Mouse (Mus musculus): ENCODE results near the gene Fastkd1. TPM values are rescaled to one million over a fixed set of nuclear protein-coding genes. Genes with fewer than 3 reads are reported as not detected.

Gene Fastkd1
- polyA plus RNA-seq (2012; rRNA removed; ENCODE audit: low replicate concordance) = 0.82 and 2.1 TPM in 2 replicates

GRCm38 (mm10) chr2:69712981-69713625, at the start of gene Fastkd1:
Fastkd1 (minus strand) TSS chr2:69713516.

GRCm38 (mm10) chr2:69722273-69722649, 8.9 kb upstream of the Fastkd1 start, which contains the start of gene Ppig:
Ppig (plus strand) TSS chr2:69722545.

DNA sequence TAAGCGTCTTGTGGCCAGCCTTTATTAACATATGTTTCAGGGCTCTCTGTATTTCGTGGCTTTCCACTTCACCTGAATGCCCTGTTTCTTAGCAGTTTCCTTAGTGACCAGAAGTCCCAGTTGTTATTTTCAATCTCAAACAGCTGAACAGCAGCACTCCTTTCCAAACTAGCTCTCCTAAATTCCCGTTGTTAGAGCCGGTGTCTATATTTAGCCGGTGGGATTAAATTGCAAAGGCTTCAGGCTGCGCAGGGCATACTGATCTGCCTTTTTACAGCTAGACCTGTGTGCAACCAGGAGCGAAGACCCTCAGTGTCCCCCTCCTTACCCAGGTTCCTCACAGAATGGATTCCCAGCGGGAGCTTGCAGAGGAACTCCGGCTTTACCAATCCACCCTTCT, 43.5 kb downstream of the Fastkd1 start, which contains the start of gene Klhl41:
TSS of gene Klhl41 (plus strand) at position 268 of the 400 bp plus-strand sequence.

GRCm38 (mm10) chr2:69646726-69647490, 66.4 kb downstream of the Fastkd1 start, which contains the start of gene Bbs5:
Bbs5 (plus strand) TSS chr2:69647171.

Other genes with a start within 250 kb of the Fastkd1 start
- gene Lrp2, start 127.5 kb downstream of the Fastkd1 start, polyA plus RNA-seq (2012; rRNA removed; ENCODE audit: low replicate concordance) = 0.02 and 0.09 TPM in 2 replicates
- gene Bbs5, start 66.3 kb downstream of the Fastkd1 start, polyA plus RNA-seq (2012; rRNA removed; ENCODE audit: low replicate concordance) = 0.44 TPM in 1 of 2 replicates, not detected in the other
- not detected in 2 replicates for gene Klhl41, start 43.4 kb downstream of the Fastkd1 start, polyA plus RNA-seq (2012; rRNA removed; ENCODE audit: low replicate concordance)
- gene Ppig, start 9.0 kb upstream of the Fastkd1 start, polyA plus RNA-seq (2012; rRNA removed; ENCODE audit: low replicate concordance) = 0.13 and 0.30 TPM in 2 replicates
- gene Ccdc173, start 76.1 kb upstream of the Fastkd1 start, polyA plus RNA-seq (2012; rRNA removed; ENCODE audit: low replicate concordance) = 0.12 TPM in 1 of 2 replicates, not detected in the other
- gene Phospho2, start 76.1 kb upstream of the Fastkd1 start, polyA plus RNA-seq (2012; rRNA removed; ENCODE audit: low replicate concordance) = 66.0 and 86.7 TPM in 2 replicates
- 1.1 and 2.9 TPM in 2 replicates for gene Klhl23, start 108.4 kb upstream of the Fastkd1 start, polyA plus RNA-seq (2012; rRNA removed; ENCODE audit: low replicate concordance)
- gene Ssb, start 148.0 kb upstream of the Fastkd1 start, polyA plus RNA-seq (2012; rRNA removed; ENCODE audit: low replicate concordance) = 0.16 TPM in 1 of 2 replicates, not detected in the other
- gene Mettl5, start 172.1 kb upstream of the Fastkd1 start, polyA plus RNA-seq (2012; rRNA removed; ENCODE audit: low replicate concordance) = 4.6 and 14.0 TPM in 2 replicates
- gene Ubr3, start 183.7 kb upstream of the Fastkd1 start, polyA plus RNA-seq (2012; rRNA removed; ENCODE audit: low replicate concordance) = 4.9 and 5.3 TPM in 2 replicates

All from duodenum, adult 2 months (tissue).